Mouse (Mus musculus) ES-Bruce4 (cell line): Measurements from ENCODE around the gene Hmx1. TPM values are rescaled to one million over a fixed set of nuclear protein-coding genes. Genes with fewer than 3 reads are reported as not detected.

ENCODE experiments used
- H3K27ac ChIP-seq: 2 replicates; pipeline ENCODE4 v1.5.1; 2012; ENCODE audit warnings: low read length, inconsistent platforms; ENCODE audit not compliant: insufficient read depth
- H3K27me3 ChIP-seq: 2 replicates; pipeline ENCODE4 v1.6.1; 2012; ENCODE audit warnings: mild to moderate bottlenecking, low read length, inconsistent platforms; ENCODE audit not compliant: control insufficient read depth, poor library complexity, insufficient read depth, severe bottlenecking
- H3K36me3 ChIP-seq: 2 replicates; pipeline ENCODE4 v1.6.1; 2012; ENCODE audit warnings: inconsistent platforms, mild to moderate bottlenecking, low read length, moderate library complexity; ENCODE audit not compliant: control insufficient read depth, poor library complexity, insufficient read depth, severe bottlenecking
- H3K4me1 ChIP-seq: one replicate; pipeline ENCODE4 v1.8.1; 2011; ENCODE audit warnings: low read length; ENCODE audit not compliant: control insufficient read depth, insufficient read depth
- H3K4me3 ChIP-seq: 2 replicates; pipeline ENCODE4 v1.5.1; 2011; ENCODE audit warnings: low read depth, mild to moderate bottlenecking, low read length
- H3K9ac ChIP-seq: 2 replicates; pipeline ENCODE4 v1.6.1; 2012; ENCODE audit warnings: low read depth, mild to moderate bottlenecking, inconsistent platforms; ENCODE audit not compliant: poor library complexity, severe bottlenecking
- H3K9me3 ChIP-seq: replicated peaks from 2 replicates; pipeline ENCODE4 v1.6.1; 2012; ENCODE audit warnings: mild to moderate bottlenecking, low read length, inconsistent platforms; ENCODE audit not compliant: control insufficient read depth, poor library complexity, insufficient read depth, severe bottlenecking
- CTCF ChIP-seq: IDR thresholded peaks from one replicate; pipeline ENCODE4 v1.8.1; 2011; ENCODE audit warnings: low read depth, low read length
- EP300 ChIP-seq: IDR thresholded peaks from 2 replicates; pipeline ENCODE4 v1.6.1; 2011; ENCODE audit warnings: low read depth, low read length; ENCODE audit not compliant: insufficient read depth
- POLR2A ChIP-seq: IDR thresholded peaks from one replicate; pipeline ENCODE4 v1.8.1; 2011; ENCODE audit warnings: low read length; ENCODE audit not compliant: insufficient read depth
- polyA plus RNA-seq: library from polyadenylated mRNA; stranded (reverse); fragments of >200 nt; gene quantifications from 2 replicates; pipeline ENCODE4 v1.2.4, GENCODE M21; 2011; ENCODE audit warnings: low read depth; ENCODE audit not compliant: missing spikeins, insufficient read depth, insufficient read length

The Hmx1 gene
- polyA plus RNA-seq, 1 experiment: not detected

DNA sequence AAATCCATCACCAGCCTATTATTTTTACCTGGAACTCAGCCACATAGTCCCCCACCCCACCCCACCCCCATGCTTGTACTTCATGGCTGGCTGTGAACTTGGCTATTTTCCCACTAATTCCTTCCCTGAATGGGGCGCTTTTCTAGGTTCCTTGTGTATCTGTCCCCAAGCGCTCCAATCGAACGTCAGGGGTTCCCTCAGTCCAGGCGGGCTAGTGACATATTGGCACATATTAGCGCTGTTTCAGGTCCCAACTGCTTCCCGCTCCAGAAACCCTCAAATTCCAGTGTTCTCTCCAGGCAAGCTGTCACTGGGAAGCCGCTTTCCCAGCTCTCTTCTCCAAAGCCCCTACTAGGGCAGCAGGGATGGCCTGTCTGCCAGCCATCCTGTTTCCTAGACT is 12.3 kb downstream of the Hmx1 start:
- no peaks in the 10 kb centered on the region for H3K36me3 ChIP-seq
- H3K27me3 ChIP-seq: peaks cover 31% of the 10 kb centered on the region
- H3K4me1 ChIP-seq: no peaks in the 10 kb centered on the region
- H3K9ac ChIP-seq: no peak overlapping the region
- no peaks in the 10 kb centered on the region for H3K9me3 ChIP-seq
- no peak overlapping the region for H3K27ac ChIP-seq
- no peak overlapping the region for H3K4me3 ChIP-seq
- TF ChIP-seq POLR2A (no peak), CTCF (no peak), EP300 (no peak)

GRCm38 (mm10) chr5:35407411-35407930 is 18.6 kb downstream of the Hmx1 start:
- no peaks in the 10 kb centered on the region for H3K27me3 ChIP-seq
- no peaks in the 10 kb centered on the region for H3K36me3 ChIP-seq
- no peaks in the 10 kb centered on the region for H3K4me1 ChIP-seq
- H3K4me3 ChIP-seq: no peak overlapping the region
- TF ChIP-seq CTCF (no peak), POLR2A (no peak), EP300 (no peak)
- no peaks in the 10 kb centered on the region for H3K9me3 ChIP-seq
- H3K9ac ChIP-seq: no peak overlapping the region
- no peak overlapping the region for H3K27ac ChIP-seq

GRCm38 (mm10) chr5:35411028-35411427 is 22.1 kb downstream of the Hmx1 start:
- H3K4me1 ChIP-seq: no peaks in the 10 kb centered on the region
- H3K27me3 ChIP-seq: no peaks in the 10 kb centered on the region
- no peak overlapping the region for H3K9ac ChIP-seq
- no peaks in the 10 kb centered on the region for H3K9me3 ChIP-seq
- no peak overlapping the region for H3K27ac ChIP-seq
- no peaks in the 10 kb centered on the region for H3K36me3 ChIP-seq
- TF ChIP-seq EP300 (no peak), CTCF (no peak), POLR2A (no peak)
- no peak overlapping the region for H3K4me3 ChIP-seq

- H3K4me3 ChIP-seq: no peak overlapping the region
- no peak for TF ChIP-seq CTCF
- TF ChIP-seq EP300: no peak
- TF ChIP-seq POLR2A: no peak
- no peak overlapping the region for H3K27ac ChIP-seq
- no peak overlapping the region for H3K9ac ChIP-seq
- no peaks in the 10 kb centered on the region for H3K36me3 ChIP-seq
- no peaks in the 10 kb centered on the region for H3K4me1 ChIP-seq
- no peaks in the 10 kb centered on the region for H3K9me3 ChIP-seq
- no peaks in the 10 kb centered on the region for H3K27me3 ChIP-seq
Measured at GRCm38 (mm10) chr5:35412833-35413232, 23.9 kb downstream of the Hmx1 start.

- Histone ChIP-seq H3K27ac (no peak overlapping the region), H3K9me3 (no peaks in the 10 kb centered on the region), H3K27me3 (no peaks in the 10 kb centered on the region), H3K36me3 (no peaks in the 10 kb centered on the region), H3K4me3 (no peak overlapping the region), H3K9ac (no peak overlapping the region), H3K4me1 (no peaks in the 10 kb centered on the region)
- no peak for TF ChIP-seq POLR2A
- no peak for TF ChIP-seq CTCF
- TF ChIP-seq EP300: no peak
Measured at GRCm38 (mm10) chr5:35417707-35418106, 28.8 kb downstream of the Hmx1 start.

DNA sequence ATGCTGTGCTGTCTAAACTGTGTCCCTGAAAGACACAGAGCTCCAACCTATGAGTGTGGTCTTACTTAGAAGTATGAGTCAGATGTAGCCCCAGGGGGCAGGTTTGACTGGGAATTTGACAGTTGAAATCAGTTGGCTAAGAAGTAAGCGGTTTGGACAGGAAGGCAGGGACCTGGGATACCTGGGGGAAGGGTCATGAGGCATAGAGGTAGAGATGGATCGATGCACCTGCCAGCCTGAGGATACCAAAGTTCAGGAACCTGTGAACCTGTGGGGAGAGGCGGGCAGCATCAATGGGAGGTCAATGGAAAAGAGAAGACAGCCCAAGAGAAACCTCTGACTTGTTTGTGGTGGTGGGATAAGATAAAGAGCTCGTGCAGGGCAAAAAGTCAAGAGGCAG is 32.7 kb downstream of the Hmx1 start:
- TF ChIP-seq CTCF (no peak), EP300 (no peak), POLR2A (no peak)
- Histone ChIP-seq H3K4me3 (no peak overlapping the region), H3K36me3 (no peaks in the 10 kb centered on the region), H3K9me3 (no peaks in the 10 kb centered on the region), H3K4me1 (no peaks in the 10 kb centered on the region), H3K27me3 (no peaks in the 10 kb centered on the region), H3K27ac (no peak overlapping the region), H3K9ac (no peak overlapping the region)
